Mouse (Mus musculus): ENCODE data around the gene Hist1h3f. TPM values are rescaled to one million over a fixed set of nuclear protein-coding genes. Genes with fewer than 3 reads are reported as not detected.

Gene Hist1h3f
- total RNA-seq, 1 experiment from 2014 or later = 49.5 TPM

Other genes with a start within 250 kb of the Hist1h3f start
- gene Zfp322a, start 174.8 kb upstream of the Hist1h3f start, total RNA-seq (2023) = 19.2 TPM
- gene Abt1, start 120.2 kb upstream of the Hist1h3f start, total RNA-seq (2023) = 18.1 TPM
- not detected for gene Btn1a1, start 78.2 kb upstream of the Hist1h3f start, total RNA-seq (2023)
- not detected for gene Btn2a2, start 55.2 kb upstream of the Hist1h3f start, total RNA-seq (2023)
- 194 TPM for gene Hist1h4h, start 13.0 kb upstream of the Hist1h3f start, total RNA-seq (2023)
- 10.1 TPM for gene Hist1h2af, start 10.1 kb upstream of the Hist1h3f start, total RNA-seq (2023)
- not detected for gene Hist1h3g, start 8.6 kb upstream of the Hist1h3f start, total RNA-seq (2023)
- gene Hist1h2bh, start 660 bp upstream of the Hist1h3f start, total RNA-seq (2023) = 4.1 TPM
- gene Hist1h4f, start 7.6 kb downstream of the Hist1h3f start, total RNA-seq (2023) = 34.0 TPM
- 5.9 TPM for gene Hist1h1d, start 9.2 kb downstream of the Hist1h3f start, total RNA-seq (2023)
- gene Hist1h3e, start 18.3 kb downstream of the Hist1h3f start, total RNA-seq (2023) = 112 TPM
- gene Hist1h2ae, start 27.2 kb downstream of the Hist1h3f start, total RNA-seq (2023) = 7.7 TPM
- 132 TPM for gene Hist1h2bg, start 27.3 kb downstream of the Hist1h3f start, total RNA-seq (2023)
- gene Hist1h2bf, start 30.1 kb downstream of the Hist1h3f start, total RNA-seq (2023) = 76.2 TPM
- 2.4 TPM for gene Hist1h2ad, start 30.3 kb downstream of the Hist1h3f start, total RNA-seq (2023)
- 2.3 TPM for gene Hist1h3d, start 31.7 kb downstream of the Hist1h3f start, total RNA-seq (2023)
- 124 TPM for gene Hist1h4d, start 37.5 kb downstream of the Hist1h3f start, total RNA-seq (2023)
- gene Hist1h2be, start 77.1 kb downstream of the Hist1h3f start, total RNA-seq (2023) = 10.8 TPM
- 135 TPM for gene Hist1h1e, start 78.5 kb downstream of the Hist1h3f start, total RNA-seq (2023)
- 8.0 TPM for gene Hist1h2ac, start 139.9 kb downstream of the Hist1h3f start, total RNA-seq (2023)
- gene Hist1h2bc, start 140.1 kb downstream of the Hist1h3f start, total RNA-seq (2023) = 12.8 TPM
- not detected for gene Hist1h1t, start 151.8 kb downstream of the Hist1h3f start, total RNA-seq (2023)
- 109 TPM for gene Hist1h4c, start 154.4 kb downstream of the Hist1h3f start, total RNA-seq (2023)
- 4.6 TPM for gene Hfe, start 166.8 kb downstream of the Hist1h3f start, total RNA-seq (2023)
- gene Hist1h1c, start 194.8 kb downstream of the Hist1h3f start, total RNA-seq (2023) = 627 TPM
- 6.9 TPM for gene Hist1h3c, start 201.6 kb downstream of the Hist1h3f start, total RNA-seq (2023)
- 12.3 TPM for gene Hist1h2bb, start 202.7 kb downstream of the Hist1h3f start, total RNA-seq (2023)
- gene Hist1h2ab, start 207.1 kb downstream of the Hist1h3f start, total RNA-seq (2023) = 12.8 TPM
- 15.6 TPM for gene Hist1h3b, start 208.2 kb downstream of the Hist1h3f start, total RNA-seq (2023)
- 29.3 TPM for gene Hist1h4b, start 213.0 kb downstream of the Hist1h3f start, total RNA-seq (2023)
- gene Hist1h4a, start 217.2 kb downstream of the Hist1h3f start, total RNA-seq (2023) = 93.4 TPM
- gene Hist1h3a, start 218.3 kb downstream of the Hist1h3f start, total RNA-seq (2023) = 100 TPM
- 22.0 TPM for gene Hist1h1a, start 219.6 kb downstream of the Hist1h3f start, total RNA-seq (2023)
- not detected for gene Trim38, start 225.9 kb downstream of the Hist1h3f start, total RNA-seq (2023)

Measured in CD4-positive naive resting alpha-beta T cell, adult 57 days (primary cell).